Mouse (Mus musculus) bone marrow, adult 2 months (tissue): ENCODE data around the gene Rps18. TPM values are rescaled to one million over a fixed set of nuclear protein-coding genes. Genes with fewer than 3 reads are reported as not detected.

ENCODE experiments used
- H3K27ac ChIP-seq: fragments of 200-500 bp; 2 replicates; pipeline ENCODE4 v1.5.1; 2012; ENCODE audit warnings: low read depth, mild to moderate bottlenecking, control low read depth, inconsistent platforms, low read length; ENCODE audit not compliant: control insufficient read depth, poor library complexity, insufficient read depth
- H3K4me1 ChIP-seq: fragments of 200-500 bp; 2 replicates; pipeline ENCODE4 v1.6.1; 2011; ENCODE audit warnings: low read length; ENCODE audit not compliant: control insufficient read depth, insufficient read depth
- H3K4me3 ChIP-seq: fragments of 200-500 bp; replicated peaks from 2 replicates; pipeline ENCODE3; 2011; ENCODE audit warnings: mild to moderate bottlenecking, low read depth, low read length, control low read depth; ENCODE audit not compliant: control insufficient read depth
- CTCF ChIP-seq: fragments of 200-500 bp; IDR thresholded peaks from 2 replicates; pipeline ENCODE4 v1.5.1; 2011; ENCODE audit warnings: low read length, control low read depth; ENCODE audit not compliant: control insufficient read depth, insufficient read depth
- POLR2A ChIP-seq: fragments of 200-500 bp; IDR thresholded peaks from 2 replicates; pipeline ENCODE4 v1.6.1; 2011; ENCODE audit warnings: low read depth, mild to moderate bottlenecking, control low read depth, low read length, borderline replicate concordance; ENCODE audit not compliant: control insufficient read depth
- WGBS: fragments of 180-500 bp; shearing (Covaris S2); methylation state at CpG from one replicate; pipeline ENCODE4 v1.1.7; 2018; 5-methylcytosine and 5-hydroxymethylcytosine counted together
- polyA plus RNA-seq: library from polyadenylated mRNA; stranded (reverse); fragments of >200 nt; gene quantifications from 2 replicates; pipeline ENCODE4 v1.2.4, GENCODE M21; 2011; ENCODE audit warnings: low replicate concordance; ENCODE audit not compliant: missing spikeins, insufficient read depth, insufficient read length

Gene Rps18
- polyA plus RNA-seq, 1 experiment, result 1,335 TPM

GRCm38 (mm10) chr17:33917656-33918292 is 38.0 kb downstream of the Rps18 start:
- 94% methylated on average over 18 of the region's 18 CpGs for WGBS
- no peak for TF ChIP-seq POLR2A

GRCm38 (mm10) chr17:33916847-33917655 is 38.8 kb downstream of the Rps18 start:
- Histone ChIP-seq H3K4me3 (peak overlapping the region; percentile 41), H3K4me1 (peaks cover 6% of the 10 kb centered on the region), H3K27ac (no peak overlapping the region)
- 88% methylated on average over 31 of the region's 31 CpGs for WGBS
- TF ChIP-seq CTCF, result no peak
- peak; percentile 17; the same call in 1 of the 2 replicates for TF ChIP-seq POLR2A

More at GRCm38 (mm10) chr17:33917656-33918292, 38.0 kb downstream of the Rps18 start:
- Histone ChIP-seq H3K4me1 (peaks cover 6% of the 10 kb centered on the region), H3K4me3 (no peak overlapping the region), H3K27ac (no peak overlapping the region)

- Histone ChIP-seq H3K27ac (no peak overlapping the region), H3K4me1 (peaks cover 6% of the 10 kb centered on the region), H3K4me3 (peak overlapping the region; percentile 66)
- no peak for TF ChIP-seq POLR2A
- TF ChIP-seq CTCF, result no peak
- under 1% methylated on average over 16 of the region's 20 CpGs for WGBS
Measured at GRCm38 (mm10) chr17:33916294-33916693, 39.5 kb downstream of the Rps18 start.

DNA sequence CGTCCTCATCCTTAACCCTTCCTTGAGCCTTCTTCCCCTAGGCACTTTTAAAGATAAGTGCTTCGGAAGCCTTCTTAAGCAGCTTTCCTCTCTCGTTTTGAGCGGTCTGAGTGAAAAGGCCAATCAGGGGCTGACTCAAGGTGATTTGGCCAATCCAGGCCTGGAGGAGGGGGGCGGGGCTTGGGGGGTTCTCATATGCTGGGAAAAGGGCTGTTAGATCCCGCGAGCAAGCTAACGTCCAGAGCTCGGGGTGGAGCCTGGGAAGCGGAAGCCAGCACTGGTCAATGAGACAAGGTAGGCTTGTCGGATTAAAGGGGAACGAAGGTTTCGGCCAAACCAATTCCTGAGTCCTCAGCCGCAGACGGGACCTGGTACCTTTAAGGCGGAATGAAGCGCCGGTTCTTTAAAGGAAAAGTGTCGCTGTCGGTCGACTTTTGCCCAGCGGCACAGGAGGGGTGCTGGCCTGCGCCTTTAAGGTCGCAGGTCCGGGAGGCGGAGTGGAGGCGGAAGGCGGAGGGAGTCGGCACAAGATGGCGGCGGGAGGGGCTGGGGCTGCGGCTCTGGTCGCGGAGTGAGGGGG is 40.0 kb downstream of the Rps18 start, which contains the start of the genes Tapbp and Zbtb22:
TSS of gene Tapbp (plus strand) at position 229 of the 580 bp plus-strand sequence.
TSS of gene Zbtb22 (plus strand) at position 234 of the 580 bp plus-strand sequence.
- under 1% methylated on average over 33 of the region's 34 CpGs for WGBS
- TF ChIP-seq CTCF, result no peak
- peak; percentile 36; the same call in 1 of the 2 replicates for TF ChIP-seq POLR2A
- peak within 1 kb of the TSS; percentile 66 for H3K4me3 ChIP-seq
- H3K4me1 ChIP-seq, result peaks cover 6% of the 10 kb centered on the region
- peak within 1 kb of the TSS; percentile 54 for H3K27ac ChIP-seq

GRCm38 (mm10) chr17:33914969-33915391 is 40.8 kb downstream of the Rps18 start:
- WGBS, result 76% methylated on average over 13 of the region's 13 CpGs
- Histone ChIP-seq H3K4me1 (peaks cover 6% of the 10 kb centered on the region), H3K4me3 (peak overlapping the region; percentile 35), H3K27ac (no peak overlapping the region)
- TF ChIP-seq CTCF (peak; percentile 23; the same call in 1 of the 2 replicates), POLR2A (no peak)

DNA sequence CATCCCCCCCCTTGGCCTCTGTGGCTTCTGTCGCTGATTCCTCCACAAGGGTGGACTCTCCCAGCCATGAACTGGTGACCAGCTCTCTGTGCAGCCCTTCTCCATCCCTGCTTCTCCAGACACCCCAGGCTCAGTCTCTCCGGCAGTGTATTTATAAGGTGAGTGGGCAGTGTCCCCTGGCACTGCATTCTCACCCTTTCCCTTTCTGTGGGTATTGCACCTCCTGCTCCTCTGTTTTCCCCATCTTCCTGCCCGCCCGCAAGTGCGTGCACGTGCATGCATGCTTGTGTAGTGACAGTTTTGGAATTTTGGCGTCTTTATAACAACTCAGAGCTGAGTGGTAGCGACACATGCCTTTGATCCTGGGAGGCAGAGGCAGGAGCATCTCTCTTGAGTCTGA is 41.9 kb downstream of the Rps18 start:
- Histone ChIP-seq H3K27ac (no peak overlapping the region), H3K4me1 (peaks cover 6% of the 10 kb centered on the region), H3K4me3 (no peak overlapping the region)
- TF ChIP-seq CTCF (no peak), POLR2A (no peak)
- WGBS, result 90% methylated on average over 8 of the region's 8 CpGs

- Histone ChIP-seq H3K4me3 (no peak overlapping the region), H3K4me1 (peaks cover 5% of the 10 kb centered on the region), H3K27ac (no peak overlapping the region)
- 80% methylated on average over 10 of the region's 10 CpGs for WGBS
- no peak for TF ChIP-seq POLR2A
- TF ChIP-seq CTCF, result no peak
Measured at GRCm38 (mm10) chr17:33913264-33913663, 42.5 kb downstream of the Rps18 start.
